Mouse (Mus musculus) thymus, adult 2 months (tissue): ENCODE results near the gene Itpr1.

Source experiments
- CTCF ChIP-seq: fragments of 200-500 bp; IDR thresholded peaks from 2 replicates; pipeline ENCODE4 v1.5.1; 2012; ENCODE audit warnings: mild to moderate bottlenecking, control low read depth, low read length, moderate library complexity, borderline replicate concordance; ENCODE audit not compliant: control insufficient read depth, poor library complexity, insufficient read depth; ENCODE audit errors: extremely low read depth
- POLR2A ChIP-seq: fragments of 200-500 bp; IDR thresholded peaks from 2 replicates; pipeline ENCODE4 v1.6.1; 2012; ENCODE audit warnings: mild to moderate bottlenecking, low read length, control low read depth, moderate library complexity; ENCODE audit not compliant: control insufficient read depth, poor library complexity, insufficient read depth; ENCODE audit errors: extremely low read depth

GRCm38 (mm10) chr6:108246369-108247085 lies 33.6 kb downstream of the Itpr1 start:
- TF ChIP-seq CTCF (no peak), POLR2A (no peak)
